Mouse (Mus musculus) limb, embryonic 13.5 days (tissue): Measurements from ENCODE around the gene Etv2. TPM values are rescaled to one million over a fixed set of nuclear protein-coding genes. Genes with fewer than 3 reads are reported as not detected.

Experiments
- ATAC-seq: fragments of 200-750 bp; cut with Nextera tagmentation; 2 replicates; pipeline ENCODE4 v1.8.0; 2017; ENCODE audit warnings: low read depth, moderate number of reproducible peaks, moderate TSS enrichment; ENCODE audit not compliant: low FRiP score
- H3K27ac ChIP-seq: fragments of 300-500 bp; sonication (generic); 2 replicates; pipeline ENCODE4 v1.5.1; 2015; ENCODE audit warnings: inconsistent platforms, mild to moderate bottlenecking, moderate library complexity
- H3K27me3 ChIP-seq: fragments of 300-500 bp; sonication (generic); 2 replicates; pipeline ENCODE4 v1.6.1; 2015; ENCODE audit warnings: mild to moderate bottlenecking, inconsistent platforms
- H3K36me3 ChIP-seq: fragments of 300-500 bp; sonication (generic); 2 replicates; pipeline ENCODE4 v1.6.1; 2015; ENCODE audit warnings: inconsistent platforms, mild to moderate bottlenecking, moderate library complexity
- H3K4me1 ChIP-seq: fragments of 300-500 bp; sonication (generic); 2 replicates; pipeline ENCODE4 v1.6.1; 2015; ENCODE audit warnings: inconsistent platforms
- H3K4me2 ChIP-seq: fragments of 300-500 bp; sonication (generic); replicated peaks from 2 replicates; pipeline ENCODE4 v1.6.1; 2015; ENCODE audit warnings: inconsistent platforms, mild to moderate bottlenecking, moderate library complexity
- H3K4me3 ChIP-seq: fragments of 300-500 bp; sonication (generic); 2 replicates; pipeline ENCODE4 v1.5.1; 2015; ENCODE audit warnings: moderate library complexity, mild to moderate bottlenecking, inconsistent platforms
- H3K9ac ChIP-seq: fragments of 300-500 bp; sonication (generic); 2 replicates; pipeline ENCODE4 v1.6.1; 2015; ENCODE audit warnings: mild to moderate bottlenecking, inconsistent platforms
- H3K9me3 ChIP-seq: fragments of 300-500 bp; sonication (generic); 2 replicates; pipeline ENCODE4 v1.6.1; 2016; ENCODE audit warnings: inconsistent platforms
- WGBS: fragments of 180-500 bp; shearing (Covaris S2); methylation state at CpG from one replicate; pipeline ENCODE4 v1.1.7; 2015; 5-methylcytosine and 5-hydroxymethylcytosine counted together
- polyA plus RNA-seq: library from polyadenylated mRNA; unstranded; fragments of >200 nt; fragmentation: Nextera tagmentation; extraction: Ambion mirVana; gene quantifications from 2 replicates; pipeline ENCODE4 v1.2.1, GENCODE M21; 2015

Gene Etv2
- polyA plus RNA-seq, 1 experiment from 2014 or later, result not detected

DNA sequence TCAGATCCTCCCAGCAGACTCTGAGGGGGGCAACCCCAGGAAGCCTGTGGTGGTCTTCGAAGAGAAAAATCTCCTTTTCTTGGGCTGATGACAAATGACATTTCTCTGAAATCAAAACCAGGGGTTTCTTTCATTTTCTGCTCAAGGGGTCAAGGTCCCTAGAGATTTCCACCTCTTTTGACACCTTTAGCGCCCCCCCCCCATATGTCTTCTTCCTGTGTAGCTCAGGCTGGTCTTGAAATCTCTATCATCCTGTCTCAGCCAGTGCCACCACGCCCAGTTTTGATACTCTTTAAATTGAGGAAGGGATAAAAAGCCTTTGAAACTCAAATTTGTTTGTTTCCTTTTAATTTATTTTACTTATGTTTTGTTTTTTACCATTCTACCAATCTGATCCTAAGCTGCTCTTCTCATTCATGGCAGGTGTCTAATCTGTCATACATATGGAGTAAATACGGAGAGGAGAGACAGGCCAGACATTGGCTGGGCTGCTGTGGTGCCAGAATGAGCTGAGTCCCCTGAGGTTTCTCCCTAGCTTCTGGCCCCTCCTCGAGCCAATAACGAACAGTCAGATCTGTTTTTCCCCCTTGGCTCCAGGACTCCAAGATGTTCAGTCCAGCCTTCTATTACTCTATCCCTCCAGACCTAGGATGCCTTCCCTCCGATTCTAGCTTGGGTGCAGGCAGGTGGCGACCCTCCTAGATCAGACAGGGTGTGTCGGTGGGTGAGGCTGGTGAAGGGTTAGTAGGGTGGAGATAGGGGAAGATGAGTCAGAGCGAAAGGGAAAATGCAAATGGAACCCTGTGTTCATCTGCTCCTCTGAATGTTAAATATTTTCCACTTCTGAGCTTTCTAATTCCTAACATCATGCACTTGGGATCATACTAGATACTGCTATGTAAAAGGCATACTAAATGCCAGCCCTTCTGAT lies 41.8 kb downstream of the Etv2 start:
- Histone ChIP-seq H3K4me3 (no peak overlapping the region), H3K9me3 (no peaks in the 10 kb centered on the region), H3K27ac (no peak overlapping the region), H3K4me1 (peaks cover 9% of the 10 kb centered on the region), H3K4me2 (no peak overlapping the region), H3K36me3 (no peaks in the 10 kb centered on the region), H3K9ac (no peak overlapping the region), H3K27me3 (0 out of 2 replicates have a peak, but pooled peaks cover 8% of the 10 kb centered on the region)
- ATAC-seq, result no peak
- whole genome bisulfite sequencing, result 76% methylated on average over 10 of the region's 10 CpGs

DNA sequence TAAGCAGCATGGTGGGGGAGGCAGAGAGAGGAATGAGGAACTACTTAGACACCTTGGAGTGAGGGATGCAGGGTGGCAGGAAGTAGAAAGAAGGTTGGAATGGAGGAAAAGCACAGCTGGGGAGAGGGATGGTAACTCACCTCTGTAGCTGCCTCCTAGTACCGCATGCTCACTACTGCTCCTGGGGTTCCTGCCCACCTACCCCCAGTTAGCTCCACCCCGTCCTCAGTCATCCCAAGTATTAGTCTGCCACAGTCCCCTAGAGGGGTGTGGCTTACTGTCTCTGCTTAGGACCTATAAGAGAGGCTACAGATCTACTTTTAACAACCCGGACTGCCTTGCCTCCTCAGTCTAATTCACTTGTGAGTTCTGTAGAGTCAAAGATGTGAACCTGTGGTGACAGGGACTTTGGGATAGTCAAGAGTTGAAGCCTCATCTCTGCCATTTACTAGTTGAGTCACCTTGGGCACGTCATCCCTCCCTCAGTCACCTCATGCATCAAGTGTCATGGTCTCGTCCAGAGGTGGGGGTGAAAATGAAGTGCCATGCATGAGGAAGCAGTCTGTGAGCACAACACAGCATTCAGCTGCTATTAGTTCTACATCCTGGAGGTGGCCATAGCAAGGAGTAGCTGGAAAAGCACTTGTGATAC lies 42.8 kb downstream of the Etv2 start:
- WGBS, result 45% methylated on average over 5 of the region's 5 CpGs
- Histone ChIP-seq H3K4me1 (peaks cover 9% of the 10 kb centered on the region), H3K4me3 (no peak overlapping the region), H3K9ac (no peak overlapping the region), H3K27me3 (0 out of 2 replicates have a peak, but pooled peaks cover 8% of the 10 kb centered on the region), H3K9me3 (no peaks in the 10 kb centered on the region), H3K27ac (no peak overlapping the region), H3K4me2 (no peak overlapping the region), H3K36me3 (no peaks in the 10 kb centered on the region)
- ATAC-seq, result no peak

DNA sequence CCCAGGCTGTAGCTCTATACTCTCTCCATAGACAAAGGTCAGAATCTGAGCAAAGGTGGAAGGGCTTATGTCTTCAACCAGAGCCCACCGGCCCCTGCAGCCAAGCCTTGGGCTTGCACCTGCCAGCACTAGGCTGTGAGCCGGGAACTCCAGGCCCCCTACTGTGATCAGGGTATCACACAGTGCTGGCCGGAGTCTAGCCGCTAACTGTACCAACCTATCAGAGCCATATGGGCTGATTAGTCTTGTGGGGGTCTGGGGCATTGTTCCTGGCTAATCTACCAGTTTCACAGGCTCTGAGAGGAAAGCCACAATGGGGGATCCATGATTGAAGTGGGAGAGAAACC lies 44.1 kb downstream of the Etv2 start:
- H3K4me2 ChIP-seq, result no peak overlapping the region
- H3K9ac ChIP-seq, result peak overlapping the region; percentile 45; the same call in 1 of the 2 replicates
- ATAC-seq, result no peak
- WGBS, result 54% methylated on average over 4 of the region's 4 CpGs
- H3K27ac ChIP-seq, result no peak overlapping the region
- peaks cover 20% of the 10 kb centered on the region for H3K4me1 ChIP-seq
- H3K27me3 ChIP-seq, result 0 out of 2 replicates have a peak, but pooled peaks cover 8% of the 10 kb centered on the region
- H3K36me3 ChIP-seq, result peaks cover 3% of the 10 kb centered on the region
- H3K4me3 ChIP-seq, result no peak overlapping the region
- H3K9me3 ChIP-seq, result no peaks in the 10 kb centered on the region

DNA sequence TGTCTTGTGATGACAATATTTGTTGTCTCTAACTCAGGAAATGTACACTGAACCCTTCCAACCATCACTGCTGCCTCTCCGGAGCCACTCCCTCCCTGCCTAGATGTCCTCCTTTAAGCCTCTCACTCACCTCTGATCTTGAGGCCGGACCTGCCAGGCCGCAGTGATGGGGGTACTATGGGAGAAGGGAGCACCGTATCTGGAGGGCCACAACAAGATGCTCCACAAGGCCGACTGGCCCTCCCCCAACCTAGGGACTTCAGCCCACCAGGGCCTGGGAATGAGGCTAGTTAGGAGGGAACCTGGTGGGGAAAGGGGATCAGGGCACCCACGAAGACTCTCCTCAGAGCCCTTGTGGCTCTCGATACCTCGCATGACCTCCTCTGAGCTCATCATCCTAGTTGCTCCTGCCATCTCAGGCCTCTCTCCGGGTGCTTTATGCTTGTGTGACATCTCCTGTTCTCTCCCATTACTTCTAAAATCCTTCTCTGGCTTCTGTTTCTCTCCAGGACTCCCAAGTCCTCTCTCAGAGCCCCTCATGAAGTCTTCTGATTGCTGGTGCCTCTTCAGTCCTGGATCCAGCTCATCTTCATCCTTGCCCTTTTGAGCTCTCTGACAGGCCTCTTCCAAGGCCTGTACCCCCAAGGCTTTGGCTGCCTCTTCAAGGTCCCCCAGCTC lies 44.6 kb downstream of the Etv2 start:
- H3K9me3 ChIP-seq, result no peaks in the 10 kb centered on the region
- no peak overlapping the region for H3K27ac ChIP-seq
- no peak overlapping the region for H3K4me3 ChIP-seq
- H3K36me3 ChIP-seq, result peaks cover 8% of the 10 kb centered on the region
- no peak for ATAC-seq
- WGBS, result 83% methylated on average over 9 of the region's 9 CpGs
- H3K9ac ChIP-seq, result peak overlapping the region; percentile 45; the same call in 1 of the 2 replicates
- H3K4me1 ChIP-seq, result peaks cover 22% of the 10 kb centered on the region
- H3K4me2 ChIP-seq, result no peak overlapping the region
- 0 out of 2 replicates have a peak, but pooled peaks cover 8% of the 10 kb centered on the region for H3K27me3 ChIP-seq

DNA sequence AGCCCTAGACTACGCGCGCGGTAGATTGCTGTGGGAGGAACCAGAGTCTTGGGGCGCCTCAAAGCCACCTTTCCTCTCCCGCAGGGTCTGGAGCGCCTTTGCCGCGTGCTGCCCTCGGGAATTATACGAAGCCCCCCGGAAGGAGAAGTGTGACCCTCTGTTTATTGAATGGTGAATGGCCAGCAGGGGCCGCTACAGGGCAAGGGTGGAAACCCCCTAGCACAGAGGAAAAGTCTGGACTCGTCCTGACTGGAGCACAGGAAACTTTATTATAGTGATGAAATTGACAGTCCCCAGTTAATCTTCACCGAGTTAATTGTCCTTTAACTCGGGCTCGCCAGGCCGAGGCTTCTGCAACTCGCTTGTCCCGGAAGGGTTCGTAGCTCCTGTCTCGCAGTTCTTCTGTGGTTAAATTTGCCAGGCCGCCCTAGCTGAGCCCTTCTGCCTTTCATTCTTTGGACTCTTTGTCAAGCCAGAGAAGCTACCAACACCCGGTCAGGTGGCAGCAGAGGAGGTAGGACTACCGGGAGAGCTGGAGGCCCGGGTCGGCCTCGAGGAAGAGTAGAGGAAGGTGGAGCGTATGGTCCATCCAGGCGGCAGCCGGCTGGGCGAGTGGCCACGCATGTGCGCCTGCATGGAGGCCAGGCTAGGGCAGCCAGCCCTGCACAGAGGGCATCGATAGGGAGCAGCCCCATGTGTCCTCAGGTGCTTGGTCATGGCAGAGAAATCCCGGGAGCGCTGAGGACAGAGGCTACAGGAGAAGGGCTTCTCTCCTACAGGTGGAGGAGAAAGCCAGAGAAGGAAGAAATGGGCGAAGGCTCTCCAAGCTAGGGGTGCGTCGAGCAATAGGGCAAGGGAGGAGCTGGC lies 46.0 kb downstream of the Etv2 start:
- Histone ChIP-seq H3K9ac (peak overlapping the region; percentile 99), H3K4me3 (peak overlapping the region; percentile 97), H3K36me3 (peaks cover 22% of the 10 kb centered on the region), H3K4me1 (peaks cover 22% of the 10 kb centered on the region), H3K27ac (peak overlapping the region; percentile 93), H3K27me3 (0 out of 2 replicates have a peak, but pooled peaks cover 5% of the 10 kb centered on the region), H3K9me3 (no peaks in the 10 kb centered on the region), H3K4me2 (peak overlapping the region; percentile 76)
- peak; percentile 55 for ATAC-seq
- WGBS, result 24% methylated on average over 40 of the region's 40 CpGs

DNA sequence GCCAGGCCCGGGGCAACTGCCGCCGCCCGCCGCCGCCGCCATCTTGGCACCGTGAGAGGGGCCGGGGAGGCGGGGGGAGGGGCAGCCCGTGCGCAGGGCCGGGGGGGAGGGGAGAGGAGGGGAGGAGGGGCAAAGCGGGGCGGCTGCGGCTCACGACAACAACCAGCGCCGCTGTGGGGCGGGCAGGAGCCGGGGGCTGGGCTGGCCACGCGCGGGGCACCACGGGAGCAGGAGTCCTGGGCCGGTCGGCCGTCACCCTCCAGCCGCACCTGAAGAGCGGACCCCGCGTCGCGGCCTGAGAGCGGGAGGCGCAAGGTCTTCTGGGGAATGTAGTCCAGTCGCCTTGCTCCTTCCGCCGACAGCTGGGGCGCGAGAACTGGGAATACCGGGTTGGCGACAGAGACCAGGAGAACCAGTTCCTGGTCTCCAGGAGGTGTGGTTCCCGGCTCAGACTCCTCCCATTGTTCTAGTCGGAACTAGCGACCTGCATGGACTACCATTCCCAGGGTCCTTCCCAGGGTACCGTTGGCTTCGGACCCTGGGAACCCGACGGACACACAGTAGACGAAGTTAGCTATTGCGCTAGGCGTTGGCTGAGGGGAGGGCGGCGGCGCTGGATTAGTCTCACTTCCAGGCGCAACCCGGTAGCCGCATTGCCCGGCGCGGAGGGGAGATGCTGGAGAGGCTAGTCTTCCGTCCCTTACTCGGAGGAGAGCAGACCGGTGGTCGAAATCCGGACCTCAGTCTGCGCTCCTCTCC lies 46.8 kb downstream of the Etv2 start, which contains the start of gene Kmt2b:
Gene Kmt2b (minus strand): TSS at position 51 of the 759 bp plus-strand sequence.
- Histone ChIP-seq H3K4me1 (peaks cover 22% of the 10 kb centered on the region), H3K36me3 (peaks cover 30% of the 10 kb centered on the region), H3K9me3 (no peaks in the 10 kb centered on the region), H3K9ac (peak within 1 kb of the TSS; percentile 99), H3K27ac (peak within 1 kb of the TSS; percentile 93), H3K27me3 (0 out of 2 replicates have a peak, but pooled peaks cover 2% of the 10 kb centered on the region), H3K4me3 (peak within 1 kb of the TSS; percentile 97), H3K4me2 (peak within 1 kb of the TSS; percentile 96)
- 2% methylated on average over 59 of the region's 68 CpGs for WGBS
- peak; percentile 96 for ATAC-seq

DNA sequence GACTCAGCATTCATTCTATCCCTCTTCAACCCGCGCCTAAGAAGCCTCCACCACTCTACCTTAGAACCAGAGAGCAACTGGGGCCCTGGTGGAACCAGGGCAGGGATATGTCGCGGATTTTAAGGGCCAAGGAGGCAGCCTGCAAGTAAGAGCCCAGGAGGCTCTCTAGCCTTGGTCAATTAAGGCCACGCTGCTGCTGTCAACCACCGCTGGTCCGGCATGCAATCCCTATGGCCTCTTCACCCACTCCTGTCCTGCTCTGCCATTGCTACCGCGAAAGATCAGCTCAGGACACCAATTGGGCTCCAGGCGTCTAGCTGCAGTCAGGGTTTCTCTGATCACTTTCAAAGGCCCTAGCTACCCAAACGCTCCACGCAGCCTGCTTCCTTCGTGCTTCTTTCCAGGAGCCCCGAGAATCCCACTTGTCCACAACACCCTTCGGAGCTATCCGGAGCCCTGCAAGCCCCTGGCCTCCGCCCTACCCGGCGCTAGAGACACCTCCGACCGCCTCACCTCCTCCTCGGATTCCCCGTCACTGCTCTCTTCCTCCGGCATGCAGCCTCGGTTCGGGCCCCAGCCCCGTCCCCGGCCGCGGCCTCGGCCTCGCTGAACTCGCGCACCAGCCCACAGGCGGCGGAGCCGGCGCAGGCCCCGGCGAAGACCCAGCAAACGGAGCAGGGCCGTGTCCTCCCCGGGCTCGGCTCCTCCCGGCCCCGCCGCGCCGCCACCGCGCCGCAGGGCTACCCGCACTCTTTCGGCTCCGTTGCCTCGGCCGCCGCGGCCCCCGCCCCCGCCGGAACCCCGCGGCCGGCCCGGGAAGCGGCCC lies 47.6 kb downstream of the Etv2 start:
- H3K4me3 ChIP-seq, result peak overlapping the region; percentile 97
- peak overlapping the region; percentile 96 for H3K4me2 ChIP-seq
- H3K4me1 ChIP-seq, result peaks cover 22% of the 10 kb centered on the region
- 0 out of 2 replicates have a peak, but pooled peaks cover 2% of the 10 kb centered on the region for H3K27me3 ChIP-seq
- ATAC-seq, result peak; percentile 22
- under 1% methylated on average over 44 of the region's 67 CpGs for WGBS
- no peaks in the 10 kb centered on the region for H3K9me3 ChIP-seq
- H3K9ac ChIP-seq, result peak overlapping the region; percentile 99
- peaks cover 38% of the 10 kb centered on the region for H3K36me3 ChIP-seq
- H3K27ac ChIP-seq, result peak overlapping the region; percentile 93

DNA sequence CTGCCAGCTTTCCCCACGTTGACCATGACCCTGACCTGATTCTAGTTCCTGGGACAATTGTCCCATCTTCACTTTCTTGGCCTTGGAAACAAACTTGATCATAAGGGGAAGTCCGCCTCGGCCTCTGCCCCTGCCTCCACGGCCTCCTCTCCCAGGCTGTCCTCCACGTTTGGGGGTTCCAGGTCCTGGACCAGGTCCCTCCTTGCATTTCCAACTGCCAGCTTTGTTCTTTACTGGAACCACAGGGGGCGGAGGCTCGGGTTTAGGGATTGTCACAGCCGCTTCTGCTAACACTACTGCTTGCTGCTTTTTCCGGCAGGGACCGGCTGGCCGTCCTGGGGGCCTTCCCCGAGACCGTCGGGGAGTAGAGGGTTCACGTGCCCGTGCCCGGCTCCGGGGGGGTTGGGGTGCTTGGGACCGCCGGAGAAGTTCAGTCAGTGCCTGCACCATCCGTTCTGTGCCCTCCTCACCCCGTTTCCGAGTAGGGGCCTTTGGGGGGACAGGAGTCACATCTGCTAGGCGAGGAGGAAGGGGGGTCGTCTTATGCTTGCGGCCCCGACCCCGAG lies 49.1 kb downstream of the Etv2 start:
- H3K36me3 ChIP-seq, result peaks cover 53% of the 10 kb centered on the region
- H3K9ac ChIP-seq, result peak overlapping the region; percentile 99
- peak overlapping the region; percentile 97 for H3K4me3 ChIP-seq
- H3K4me1 ChIP-seq, result peaks cover 22% of the 10 kb centered on the region
- no peaks in the 10 kb centered on the region for H3K9me3 ChIP-seq
- 90% methylated on average over 28 of the region's 28 CpGs for WGBS
- H3K4me2 ChIP-seq, result peak overlapping the region; percentile 96
- H3K27me3 ChIP-seq, result no peaks in the 10 kb centered on the region
- ATAC-seq, result no peak
- no peak overlapping the region for H3K27ac ChIP-seq

DNA sequence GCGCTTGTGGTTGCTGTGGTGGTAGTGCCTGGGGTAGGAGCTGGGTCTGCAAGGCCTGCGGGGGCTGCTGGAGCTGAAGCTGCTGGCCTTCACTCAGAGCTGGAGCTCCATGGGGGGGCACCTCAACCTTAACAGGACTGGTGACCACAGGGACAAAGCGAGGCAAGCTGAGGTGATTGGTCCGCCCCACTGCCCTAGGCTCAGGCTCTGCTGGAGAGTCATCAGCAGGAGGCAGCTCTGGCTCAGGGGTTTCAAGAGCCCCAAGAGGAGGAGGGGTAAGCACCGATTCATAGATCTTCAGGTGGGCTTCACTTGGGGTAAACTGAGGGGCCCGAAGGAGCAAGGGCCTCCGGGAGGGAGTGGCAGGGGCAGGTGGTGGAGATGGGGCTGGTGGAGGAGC lies 50.5 kb downstream of the Etv2 start:
- H3K4me2 ChIP-seq, result no peak overlapping the region
- H3K27me3 ChIP-seq, result no peaks in the 10 kb centered on the region
- WGBS, result 93% methylated on average over 7 of the region's 7 CpGs
- peaks cover 20% of the 10 kb centered on the region for H3K4me1 ChIP-seq
- H3K9ac ChIP-seq, result no peak overlapping the region
- H3K4me3 ChIP-seq, result no peak overlapping the region
- no peak overlapping the region for H3K27ac ChIP-seq
- peaks cover 67% of the 10 kb centered on the region for H3K36me3 ChIP-seq
- H3K9me3 ChIP-seq, result no peaks in the 10 kb centered on the region
- no peak for ATAC-seq

DNA sequence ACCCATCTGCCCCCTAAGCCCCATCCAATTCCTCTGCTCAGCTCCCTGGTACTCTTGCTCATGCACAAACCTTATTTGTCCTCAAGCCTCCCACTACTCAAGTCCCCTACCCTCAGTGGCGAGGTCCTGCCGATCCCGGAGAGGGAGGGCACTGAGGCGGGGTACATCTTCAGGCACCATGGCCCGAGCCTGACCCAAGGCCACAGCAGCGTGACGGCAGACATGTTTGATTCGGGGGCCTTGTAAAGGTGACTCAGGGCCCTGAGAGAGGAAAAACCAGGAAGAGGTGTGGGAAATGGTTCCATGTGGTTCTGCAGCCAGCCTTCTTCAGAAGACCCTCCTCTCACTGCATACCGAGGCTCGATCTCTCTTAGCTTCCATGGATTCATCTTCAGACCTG lies 51.3 kb downstream of the Etv2 start:
- no peak overlapping the region for H3K9ac ChIP-seq
- no peaks in the 10 kb centered on the region for H3K27me3 ChIP-seq
- H3K27ac ChIP-seq, result no peak overlapping the region
- H3K4me2 ChIP-seq, result no peak overlapping the region
- H3K4me1 ChIP-seq, result peaks cover 13% of the 10 kb centered on the region
- H3K36me3 ChIP-seq, result peaks cover 75% of the 10 kb centered on the region
- no peak for ATAC-seq
- H3K4me3 ChIP-seq, result no peak overlapping the region
- H3K9me3 ChIP-seq, result no peaks in the 10 kb centered on the region
- 94% methylated on average over 10 of the region's 10 CpGs for whole genome bisulfite sequencing
